ENCODE assay signal across 26 mouse cellular contexts in the genomic region with DNA sequence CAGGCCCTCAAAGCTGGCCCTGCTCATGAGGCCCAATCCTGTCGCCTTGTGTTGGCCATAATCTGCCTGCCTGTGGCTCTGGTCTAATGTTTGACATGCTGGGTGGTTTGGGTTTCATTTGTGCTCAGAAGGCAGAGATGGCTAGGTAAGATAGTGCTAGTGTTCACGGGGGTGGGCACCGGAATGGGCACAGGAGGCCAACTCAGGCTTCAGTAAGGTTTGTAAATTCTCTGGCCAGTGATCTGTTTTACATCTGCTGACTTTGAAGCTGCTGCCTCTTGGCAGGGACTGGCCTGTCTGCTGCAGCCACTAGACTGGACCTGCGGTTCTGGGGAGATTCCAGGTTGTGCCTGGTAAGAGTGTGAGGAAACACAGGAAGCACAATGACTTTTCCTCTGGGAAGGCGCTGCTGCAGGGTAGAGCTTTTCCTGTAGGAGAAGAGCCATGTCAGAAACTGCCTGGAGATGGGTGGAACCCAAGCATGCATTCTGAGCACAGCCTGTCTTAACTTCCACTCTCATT.
"Had no signal": no experiment of that assay in that cellular context is flagged by ENCODE, and none has a peak within 500 bp of the region (broad histone marks: within the 10 kb centered on the region; RNA-seq: fewer than 3 reads in every experiment).

No protein-coding gene starts in this region.

- H3K27me3 ChIP-seq: heart, embryonic 13.5 days; heart, embryonic 15.5 days; hindbrain, embryonic 13.5 days; hindbrain, embryonic 15.5 days; kidney, embryonic 15.5 days; limb, embryonic 13.5 days; limb, embryonic 15.5 days; liver, embryonic 12.5 days had no signal

- ATAC-seq: hindbrain, postnatal 0 days; intestine, embryonic 16.5 days; liver, embryonic 12.5 days had no signal

- H3K4me3 ChIP-seq: heart, embryonic 13.5 days; heart, embryonic 15.5 days; hindbrain, embryonic 13.5 days; hindbrain, embryonic 15.5 days; kidney, embryonic 15.5 days; limb, embryonic 13.5 days; limb, embryonic 15.5 days; liver, embryonic 12.5 days had no signal

- H3K9ac ChIP-seq: heart, embryonic 13.5 days; heart, embryonic 15.5 days; hindbrain, embryonic 13.5 days; hindbrain, embryonic 15.5 days; kidney, embryonic 15.5 days; limb, embryonic 13.5 days; limb, embryonic 15.5 days; liver, embryonic 12.5 days; liver, embryonic 14.5 days had no signal

- H3K9me3 ChIP-seq: heart, embryonic 13.5 days; heart, embryonic 15.5 days; hindbrain, embryonic 13.5 days; hindbrain, embryonic 15.5 days; kidney, embryonic 15.5 days; limb, embryonic 13.5 days; limb, embryonic 15.5 days; liver, embryonic 12.5 days had no signal

- H3K27ac ChIP-seq: heart, embryonic 13.5 days; heart, embryonic 15.5 days; hindbrain, embryonic 13.5 days; hindbrain, embryonic 15.5 days; hindbrain, postnatal 0 days; kidney, embryonic 15.5 days; kidney, postnatal 0 days; limb, embryonic 13.5 days; limb, embryonic 15.5 days; liver, embryonic 12.5 days; liver, embryonic 14.5 days had no signal

- H3K36me3 ChIP-seq: heart, embryonic 13.5 days; heart, embryonic 15.5 days; hindbrain, embryonic 13.5 days; hindbrain, embryonic 15.5 days; kidney, embryonic 15.5 days; limb, embryonic 13.5 days; limb, embryonic 15.5 days; liver, embryonic 12.5 days had no signal

- H3K4me1 ChIP-seq: heart, embryonic 13.5 days; heart, embryonic 15.5 days; hindbrain, embryonic 13.5 days; hindbrain, embryonic 15.5 days; kidney, embryonic 15.5 days; limb, embryonic 13.5 days; limb, embryonic 15.5 days; liver, embryonic 12.5 days had no signal

- H3K4me2 ChIP-seq: heart, embryonic 11.5 days; heart, embryonic 13.5 days; heart, embryonic 15.5 days; hindbrain, embryonic 13.5 days; hindbrain, embryonic 15.5 days; kidney, embryonic 15.5 days; limb, embryonic 13.5 days; limb, embryonic 15.5 days; liver, embryonic 12.5 days had no signal

- DNase-seq: gastrocnemius, postnatal 14 days; gastrocnemius, postnatal 36 days; heart, adult 18-20 months; heart, postnatal 14 days; heart, postnatal 36 days; kidney, adult 11 months; kidney, adult 2 months; kidney, adult 9 months; kidney, postnatal 14 days; kidney, postnatal 36 days; layer of hippocampus, adult 9-11 months; layer of hippocampus, postnatal 36 days; left cerebral cortex, postnatal 4 days had no signal
